Mouse (Mus musculus): ENCODE measurements around the gene Calml4. TPM values are rescaled to one million over a fixed set of nuclear protein-coding genes. Genes with fewer than 3 reads are reported as not detected.
A peak's percentile ranks its signal among the peaks of the same experiment; 100 is the strongest.

Gene Calml4
- polyA plus RNA-seq, 1 experiment from 2014 or later, result 2.2 TPM

GRCm38 (mm10) chr9:62837611-62838010, 20.3 kb upstream of the Calml4 start:
- Histone ChIP-seq H3K27me3 (ENCODE audit: control insufficient read depth, insufficient read depth, low read length) (no peaks in the 10 kb centered on the region), H3K9me3 (ENCODE audit: control insufficient read depth, low read length) (no peaks in the 10 kb centered on the region), H3K4me3 (ENCODE audit: control insufficient read depth in 1 of 2, insufficient read depth in 1 of 2, low read depth in 1 of 2, low read length in 2 of 2) (no peak overlapping the region), H3K36me3 (ENCODE audit: control insufficient read depth, insufficient read depth, low read length) (no peaks in the 10 kb centered on the region), H3K4me1 (ENCODE audit: control insufficient read depth in 2 of 2, insufficient read depth in 2 of 2, low read length in 2 of 2) (peaks cover 11 to 17% of the 10 kb centered on the region in 2 experiments), H3K27ac (replicated peaks in 1 of 2; ENCODE audit: control insufficient read depth in 1 of 2, insufficient read depth in 1 of 2, low read depth in 2 of 2, low read length in 2 of 2) (peak overlapping the region in 1 of 2 experiments; percentile 81; a peak in 3 of 4 replicates), H3K9ac (ENCODE audit: low read length) (no peak overlapping the region), H3K4me2 (ENCODE audit: low read length) (peak overlapping the region; percentile 89; the same call in 1 of the 2 replicates)
- 36% methylated on average over 3 of the region's 3 CpGs for WGBS
- no peak for ATAC-seq (ENCODE audit: insufficient number of reproducible peaks, insufficient read depth, low FRiP score, low read depth)

GRCm38 (mm10) chr9:62838146-62838505, 19.8 kb upstream of the Calml4 start:
- Histone ChIP-seq H3K9me3 (ENCODE audit: control insufficient read depth, low read length) (no peaks in the 10 kb centered on the region), H3K4me2 (ENCODE audit: low read length) (peak overlapping the region; percentile 89), H3K27ac (replicated peaks in 1 of 2; ENCODE audit: control insufficient read depth in 1 of 2, insufficient read depth in 1 of 2, low read depth in 2 of 2, low read length in 2 of 2) (peak overlapping the region; percentile 46 to 81), H3K27me3 (ENCODE audit: control insufficient read depth, insufficient read depth, low read length) (no peaks in the 10 kb centered on the region), H3K4me3 (ENCODE audit: control insufficient read depth in 1 of 2, insufficient read depth in 1 of 2, low read depth in 1 of 2, low read length in 2 of 2) (peak overlapping the region; percentile 69 to 85), H3K4me1 (ENCODE audit: control insufficient read depth in 2 of 2, insufficient read depth in 2 of 2, low read length in 2 of 2) (peaks cover 11 to 17% of the 10 kb centered on the region in 2 experiments), H3K9ac (ENCODE audit: low read length) (peak overlapping the region; percentile 91; the same call in 1 of the 2 replicates), H3K36me3 (ENCODE audit: control insufficient read depth, insufficient read depth, low read length) (no peaks in the 10 kb centered on the region)
- no peak for ATAC-seq (ENCODE audit: insufficient number of reproducible peaks, insufficient read depth, low FRiP score, low read depth)
- WGBS, result 11% methylated on average over 8 of the region's 8 CpGs

- H3K9ac ChIP-seq (ENCODE audit: low read length), result peak within 1 kb of the TSS; percentile 91
- peak within 1 kb of the TSS; percentile 89 for H3K4me2 ChIP-seq (ENCODE audit: low read length)
- H3K27me3 ChIP-seq (ENCODE audit: control insufficient read depth, insufficient read depth, low read length), result no peaks in the 10 kb centered on the region
- H3K4me3 ChIP-seq (ENCODE audit: control insufficient read depth in 1 of 2, insufficient read depth in 1 of 2, low read depth in 1 of 2, low read length in 2 of 2), result peak within 1 kb of the TSS; percentile 69 to 85
- H3K4me1 ChIP-seq (ENCODE audit: control insufficient read depth in 2 of 2, insufficient read depth in 2 of 2, low read length in 2 of 2), result peaks cover 11 to 17% of the 10 kb centered on the region in 2 experiments
- peak within 1 kb of the TSS; percentile 61 to 81 for H3K27ac ChIP-seq (replicated peaks in 1 of 2; ENCODE audit: control insufficient read depth in 1 of 2, insufficient read depth in 1 of 2, low read depth in 2 of 2, low read length in 2 of 2)
- under 1% methylated on average over 46 of the region's 48 CpGs for WGBS
- ATAC-seq (ENCODE audit: insufficient number of reproducible peaks, insufficient read depth, low FRiP score, low read depth), result peak; percentile 91
- no peaks in the 10 kb centered on the region for H3K9me3 ChIP-seq (ENCODE audit: control insufficient read depth, low read length)
- H3K36me3 ChIP-seq (ENCODE audit: control insufficient read depth, insufficient read depth, low read length), result no peaks in the 10 kb centered on the region
Observed at GRCm38 (mm10) chr9:62838506-62839171, 19.2 kb upstream of the Calml4 start, which contains the start of gene Cln6. TSS of gene Cln6 (plus strand) at chr9:62838785.

GRCm38 (mm10) chr9:62839172-62839770, 18.6 kb upstream of the Calml4 start:
- WGBS, result 12% methylated on average over 14 of the region's 14 CpGs
- Histone ChIP-seq H3K9me3 (ENCODE audit: control insufficient read depth, low read length) (no peaks in the 10 kb centered on the region), H3K9ac (ENCODE audit: low read length) (peak overlapping the region; percentile 91), H3K4me3 (ENCODE audit: control insufficient read depth in 1 of 2, insufficient read depth in 1 of 2, low read depth in 1 of 2, low read length in 2 of 2) (peak overlapping the region; percentile 69 to 85), H3K27ac (replicated peaks in 1 of 2; ENCODE audit: control insufficient read depth in 1 of 2, insufficient read depth in 1 of 2, low read depth in 2 of 2, low read length in 2 of 2) (peak overlapping the region; percentile 61 to 81), H3K36me3 (ENCODE audit: control insufficient read depth, insufficient read depth, low read length) (no peaks in the 10 kb centered on the region), H3K4me1 (ENCODE audit: control insufficient read depth in 2 of 2, insufficient read depth in 2 of 2, low read length in 2 of 2) (peaks cover 11 to 17% of the 10 kb centered on the region in 2 experiments), H3K4me2 (ENCODE audit: low read length) (peak overlapping the region; percentile 89), H3K27me3 (ENCODE audit: control insufficient read depth, insufficient read depth, low read length) (no peaks in the 10 kb centered on the region)
- ATAC-seq (ENCODE audit: insufficient number of reproducible peaks, insufficient read depth, low FRiP score, low read depth), result no peak

GRCm38 (mm10) chr9:62843356-62844024, 14.4 kb upstream of the Calml4 start:
- Histone ChIP-seq H3K9ac (ENCODE audit: low read length) (no peak overlapping the region), H3K4me3 (ENCODE audit: control insufficient read depth in 1 of 2, insufficient read depth in 1 of 2, low read depth in 1 of 2, low read length in 2 of 2) (no peak overlapping the region), H3K36me3 (ENCODE audit: control insufficient read depth, insufficient read depth, low read length) (peaks cover 9% of the 10 kb centered on the region; the same call in 1 of the 2 replicates), H3K4me1 (ENCODE audit: control insufficient read depth in 2 of 2, insufficient read depth in 2 of 2, low read length in 2 of 2) (peaks cover 12 to 17% of the 10 kb centered on the region in 2 experiments), H3K4me2 (ENCODE audit: low read length) (no peak overlapping the region), H3K27ac (replicated peaks in 1 of 2; ENCODE audit: control insufficient read depth in 1 of 2, insufficient read depth in 1 of 2, low read depth in 2 of 2, low read length in 2 of 2) (no peak overlapping the region), H3K27me3 (ENCODE audit: control insufficient read depth, insufficient read depth, low read length) (no peaks in the 10 kb centered on the region), H3K9me3 (ENCODE audit: control insufficient read depth, low read length) (no peaks in the 10 kb centered on the region)
- no peak for ATAC-seq (ENCODE audit: insufficient number of reproducible peaks, insufficient read depth, low FRiP score, low read depth)
- 72% methylated on average over 10 of the region's 10 CpGs for WGBS

GRCm38 (mm10) chr9:62844461-62844860, 13.4 kb upstream of the Calml4 start:
- H3K9me3 ChIP-seq (ENCODE audit: control insufficient read depth, low read length), result no peaks in the 10 kb centered on the region
- H3K4me2 ChIP-seq (ENCODE audit: low read length), result no peak overlapping the region
- no peaks in the 10 kb centered on the region for H3K27me3 ChIP-seq (ENCODE audit: control insufficient read depth, insufficient read depth, low read length)
- WGBS, result 97% methylated on average over 5 of the region's 5 CpGs
- no peak overlapping the region for H3K9ac ChIP-seq (ENCODE audit: low read length)
- H3K4me1 ChIP-seq (ENCODE audit: control insufficient read depth in 2 of 2, insufficient read depth in 2 of 2, low read length in 2 of 2), result peaks cover 7 to 11% of the 10 kb centered on the region in 2 experiments
- H3K4me3 ChIP-seq (ENCODE audit: control insufficient read depth in 1 of 2, insufficient read depth in 1 of 2, low read depth in 1 of 2, low read length in 2 of 2), result no peak overlapping the region
- no peak for ATAC-seq (ENCODE audit: insufficient number of reproducible peaks, insufficient read depth, low FRiP score, low read depth)
- H3K36me3 ChIP-seq (ENCODE audit: control insufficient read depth, insufficient read depth, low read length), result peaks cover 12% of the 10 kb centered on the region; the same call in 1 of the 2 replicates
- H3K27ac ChIP-seq (replicated peaks in 1 of 2; ENCODE audit: control insufficient read depth in 1 of 2, insufficient read depth in 1 of 2, low read depth in 2 of 2, low read length in 2 of 2), result no peak overlapping the region

GRCm38 (mm10) chr9:62847694-62848093, 10.2 kb upstream of the Calml4 start:
- H3K27ac ChIP-seq (replicated peaks in 1 of 2; ENCODE audit: control insufficient read depth in 1 of 2, insufficient read depth in 1 of 2, low read depth in 2 of 2, low read length in 2 of 2), result no peak overlapping the region
- ATAC-seq (ENCODE audit: insufficient number of reproducible peaks, insufficient read depth, low FRiP score, low read depth), result 0 out of 2 replicates have a peak, but pooled peaks have one; percentile 41
- peaks cover 31% of the 10 kb centered on the region for H3K36me3 ChIP-seq (ENCODE audit: control insufficient read depth, insufficient read depth, low read length)
- H3K9me3 ChIP-seq (ENCODE audit: control insufficient read depth, low read length), result no peaks in the 10 kb centered on the region
- 0% methylated on average over 3 of the region's 3 CpGs for WGBS
- H3K4me2 ChIP-seq (ENCODE audit: low read length), result no peak overlapping the region
- H3K4me1 ChIP-seq (ENCODE audit: control insufficient read depth in 2 of 2, insufficient read depth in 2 of 2, low read length in 2 of 2), result peaks cover 4 to 5% of the 10 kb centered on the region in 2 experiments; a peak in 3 of 4 replicates
- H3K4me3 ChIP-seq (ENCODE audit: control insufficient read depth in 1 of 2, insufficient read depth in 1 of 2, low read depth in 1 of 2, low read length in 2 of 2), result no peak overlapping the region
- no peaks in the 10 kb centered on the region for H3K27me3 ChIP-seq (ENCODE audit: control insufficient read depth, insufficient read depth, low read length)
- H3K9ac ChIP-seq (ENCODE audit: low read length), result 0 out of 2 replicates have a peak overlapping the region, but pooled peaks have one; percentile 4
